Mouse (Mus musculus): ENCODE measurements around the gene Olfr718-ps1. TPM values are rescaled to one million over a fixed set of nuclear protein-coding genes. Genes with fewer than 3 reads are reported as not detected.
"Not testable (repeated sequence)": the region's sequence is repeated elsewhere in the genome, so short reads cannot be mapped to it uniquely, and the experiment has no call there.

Olfr718-ps1 gene
- polyA plus RNA-seq, 1 experiment from 2014 or later = not detected

DNA sequence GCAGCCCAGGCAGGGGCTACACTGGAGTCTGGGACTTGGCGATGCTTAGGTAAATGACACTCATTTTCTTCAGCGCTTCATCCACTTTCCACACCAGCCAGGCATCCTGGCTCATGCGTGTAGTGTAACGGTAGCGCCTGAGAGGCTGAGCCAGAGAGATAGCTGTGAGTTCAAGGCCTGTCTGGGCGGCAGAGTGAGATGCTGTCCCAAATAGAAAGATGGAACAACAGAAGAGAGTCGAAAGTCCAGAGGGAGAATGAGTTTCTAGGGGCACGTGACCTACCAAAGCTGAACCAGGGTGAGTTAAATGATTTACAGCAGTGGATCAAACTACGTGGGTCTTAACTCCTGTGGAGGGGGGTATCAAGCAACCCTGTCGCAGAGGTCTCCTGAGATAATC, 6.4 kb upstream of the Olfr718-ps1 start:
- Histone ChIP-seq H3K27ac (replicated peaks) (no peak overlapping the region), H3K9me3 (no peaks in the 10 kb centered on the region; the same call in 1 of the 2 replicates), H3K36me3 (no peaks in the 10 kb centered on the region), H3K4me2 (replicated peaks) (no peak overlapping the region), H3K4me1 (no peaks in the 10 kb centered on the region), H3K9ac (replicated peaks) (no peak overlapping the region), H3K4me3 (no peak overlapping the region), H3K27me3 (peaks cover 30% of the 10 kb centered on the region)
- 93% methylated on average over 10 of the region's 10 CpGs for WGBS
- ATAC-seq (replicated peaks) = no peak

DNA sequence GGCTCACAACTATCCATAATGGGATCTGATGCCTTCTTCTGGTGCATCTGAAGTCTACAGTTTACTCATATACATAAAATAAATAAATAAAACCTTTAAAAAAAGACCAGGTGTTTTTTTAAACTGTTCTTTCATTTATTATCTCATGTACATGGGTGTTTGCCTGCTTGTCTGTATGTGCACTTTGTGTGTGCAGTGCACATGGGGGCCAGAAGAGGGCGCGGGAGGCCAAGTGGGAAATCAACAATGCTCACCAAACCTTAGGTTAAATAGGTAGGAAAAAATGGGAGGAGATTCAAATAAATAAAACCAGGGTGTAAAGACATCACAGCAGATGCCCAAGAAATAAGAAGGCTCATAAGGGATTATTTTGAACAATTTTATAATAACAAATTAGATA, 2.7 kb upstream of the Olfr718-ps1 start:
- H3K9me3 ChIP-seq = no peaks in the 10 kb centered on the region; the same call in 1 of the 2 replicates
- H3K27ac ChIP-seq (replicated peaks) = no peak overlapping the region
- no peak overlapping the region for H3K9ac ChIP-seq (replicated peaks)
- 89% methylated on average over 2 of the region's 2 CpGs for WGBS
- no peak overlapping the region for H3K4me3 ChIP-seq
- H3K27me3 ChIP-seq = no peaks in the 10 kb centered on the region
- no peaks in the 10 kb centered on the region for H3K4me1 ChIP-seq
- no peaks in the 10 kb centered on the region for H3K36me3 ChIP-seq
- no peak overlapping the region for H3K4me2 ChIP-seq (replicated peaks)
- no peak for ATAC-seq (replicated peaks)

DNA sequence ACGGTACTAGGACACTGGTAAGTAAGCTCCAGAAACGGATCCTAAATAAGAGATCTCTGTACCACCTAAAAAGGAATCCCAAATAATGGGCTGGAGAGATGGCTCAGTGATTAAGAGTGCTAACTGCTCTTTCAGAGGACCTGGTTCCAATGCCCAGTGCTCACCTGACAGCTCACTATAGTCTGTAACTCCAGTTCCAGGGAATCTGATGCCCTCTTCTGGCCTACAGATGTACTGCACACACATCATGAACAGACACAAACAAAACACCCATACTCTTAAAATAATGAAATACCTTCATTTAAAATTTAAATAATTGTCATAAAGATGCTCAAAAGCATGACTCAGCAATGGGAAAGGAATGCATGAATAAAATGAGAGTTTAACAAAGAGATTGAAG, 2.2 kb upstream of the Olfr718-ps1 start:
- no peaks in the 10 kb centered on the region for H3K36me3 ChIP-seq
- H3K27ac ChIP-seq (replicated peaks) = no peak overlapping the region
- WGBS = 95% methylated on average over 2 of the region's 2 CpGs
- H3K4me2 ChIP-seq (replicated peaks) = no peak overlapping the region
- ATAC-seq (replicated peaks) = no peak
- H3K4me1 ChIP-seq = no peaks in the 10 kb centered on the region
- no peaks in the 10 kb centered on the region; the same call in 1 of the 2 replicates for H3K9me3 ChIP-seq
- no peaks in the 10 kb centered on the region for H3K27me3 ChIP-seq
- H3K9ac ChIP-seq (replicated peaks) = no peak overlapping the region
- no peak overlapping the region for H3K4me3 ChIP-seq

DNA sequence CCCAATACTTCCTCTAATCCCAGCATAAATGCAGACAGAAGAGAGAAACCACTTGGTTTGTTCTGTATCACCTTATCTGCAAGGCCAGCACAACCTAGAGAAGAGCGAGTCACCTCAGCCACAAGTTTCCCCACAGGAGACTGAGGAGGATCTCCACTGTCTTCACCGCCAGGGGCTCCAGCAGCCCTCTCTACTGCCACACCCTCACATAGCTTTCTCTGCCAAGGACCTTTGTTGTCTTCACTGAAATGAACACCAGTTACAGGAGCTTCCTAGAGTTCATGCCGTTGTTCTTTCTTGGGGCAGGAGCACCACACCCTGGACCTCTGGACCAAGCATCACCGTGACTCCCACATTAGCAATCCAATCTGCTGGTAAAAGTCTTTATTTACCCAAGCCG, 1.3 kb upstream of the Olfr718-ps1 start:
- no peaks in the 10 kb centered on the region for H3K27me3 ChIP-seq
- WGBS = 89% methylated on average over 5 of the region's 5 CpGs
- no peaks in the 10 kb centered on the region for H3K36me3 ChIP-seq
- H3K9me3 ChIP-seq = no peaks in the 10 kb centered on the region; the same call in 1 of the 2 replicates
- H3K9ac ChIP-seq (replicated peaks) = no peak overlapping the region
- H3K4me3 ChIP-seq = no peak overlapping the region
- ATAC-seq (replicated peaks) = no peak
- no peak overlapping the region for H3K4me2 ChIP-seq (replicated peaks)
- no peaks in the 10 kb centered on the region for H3K4me1 ChIP-seq
- no peak overlapping the region for H3K27ac ChIP-seq (replicated peaks)

DNA sequence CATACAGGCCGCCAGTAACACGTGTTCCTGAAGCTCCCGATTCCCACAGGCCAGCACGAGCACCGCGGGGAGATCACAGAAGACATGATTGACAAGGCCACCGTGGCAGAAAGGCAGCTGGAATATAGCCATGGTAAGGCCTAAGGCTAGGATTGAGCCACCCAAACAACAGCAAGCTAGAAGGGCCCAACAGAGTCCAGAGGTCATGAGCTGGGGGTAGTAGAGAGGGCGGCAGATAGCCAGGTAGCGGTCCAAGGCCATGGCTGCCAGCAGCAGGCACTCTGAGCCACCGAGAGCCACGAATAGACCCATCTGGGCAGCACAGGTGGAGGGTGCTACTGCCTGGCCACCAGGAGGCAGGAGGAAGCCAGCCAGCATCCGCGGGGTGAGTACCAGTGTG, 9.8 kb downstream of the Olfr718-ps1 start:
- WGBS = 88% methylated on average over 13 of the region's 13 CpGs
- Histone ChIP-seq H3K27me3 (no peaks in the 10 kb centered on the region), H3K4me2 (replicated peaks) (no peak overlapping the region)

DNA sequence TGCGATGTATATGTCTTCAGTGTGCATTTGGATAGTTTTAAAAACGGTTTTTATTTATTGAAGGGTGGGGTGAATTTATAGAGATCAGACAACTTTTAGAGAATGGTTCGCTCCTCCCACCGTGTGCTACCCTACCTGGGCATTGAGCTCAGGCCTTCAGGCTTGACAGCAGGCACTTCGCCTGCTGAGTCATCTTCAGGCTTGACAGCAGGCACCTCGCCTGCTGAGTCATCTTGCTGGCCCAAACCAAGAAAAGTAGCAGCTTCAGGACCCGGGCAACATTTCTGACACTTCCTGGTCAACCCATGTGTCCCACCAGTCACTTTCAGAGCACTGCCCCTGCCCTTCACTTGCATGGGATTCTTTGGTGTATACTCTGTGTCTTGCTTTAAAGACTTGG, 12.3 kb downstream of the Olfr718-ps1 start:
- no peaks in the 10 kb centered on the region for H3K36me3 ChIP-seq
- no peak overlapping the region for H3K27ac ChIP-seq (replicated peaks)
- no peak overlapping the region for H3K4me2 ChIP-seq (replicated peaks)
- H3K9me3 ChIP-seq = no peaks in the 10 kb centered on the region
- H3K4me1 ChIP-seq = no peaks in the 10 kb centered on the region
- H3K9ac ChIP-seq (replicated peaks) = no peak overlapping the region
- H3K27me3 ChIP-seq = no peaks in the 10 kb centered on the region
- H3K4me3 ChIP-seq = no peak overlapping the region
- ATAC-seq (replicated peaks) = no peak
- 93% methylated on average over 7 of the region's 7 CpGs for WGBS

More for the DNA sequence above, 9.8 kb downstream of the Olfr718-ps1 start:
- H3K27ac ChIP-seq (replicated peaks) = no peak overlapping the region
- no peak overlapping the region for H3K9ac ChIP-seq (replicated peaks)
- H3K36me3 ChIP-seq = no peaks in the 10 kb centered on the region
- H3K4me3 ChIP-seq = no peak overlapping the region
- H3K9me3 ChIP-seq = no peaks in the 10 kb centered on the region
- no peaks in the 10 kb centered on the region for H3K4me1 ChIP-seq
- ATAC-seq (replicated peaks) = no peak

DNA sequence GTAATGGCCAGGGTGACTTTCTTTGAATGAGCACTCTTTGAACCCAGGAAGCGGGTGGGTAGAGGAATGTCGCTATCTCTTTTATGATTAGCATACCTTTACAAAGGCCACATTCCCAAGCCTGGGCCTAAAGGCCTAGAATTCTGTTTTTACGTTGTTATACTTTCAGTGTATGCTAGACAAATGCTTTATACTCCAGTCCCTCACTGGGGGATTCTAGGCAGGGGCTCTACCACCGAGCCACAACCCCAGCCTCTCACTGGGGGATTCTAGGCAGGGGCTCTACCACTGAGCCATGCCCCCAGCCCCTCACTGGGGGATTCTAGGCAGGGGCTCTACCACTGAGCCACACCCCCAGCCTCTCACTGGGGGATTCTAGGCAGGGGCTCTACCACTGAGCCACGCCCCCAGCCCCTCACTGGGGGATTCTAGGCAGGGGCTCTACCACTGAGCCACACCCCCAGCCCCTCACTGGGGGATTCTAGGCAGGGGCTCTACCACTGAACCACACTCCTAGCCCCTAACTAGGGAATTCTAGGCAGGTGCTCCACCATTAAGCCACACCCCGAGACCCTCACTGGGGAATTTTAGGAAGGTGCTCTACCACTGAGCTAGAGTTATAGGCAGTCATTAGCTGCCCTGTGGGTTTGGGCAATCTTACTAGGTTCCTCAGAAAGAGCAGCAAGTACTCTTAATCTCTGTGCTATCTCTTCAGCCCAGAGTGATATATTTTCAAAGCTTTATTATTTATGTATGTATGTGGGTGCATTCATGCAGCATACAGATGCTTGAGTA, 13.0 kb downstream of the Olfr718-ps1 start:
- H3K36me3 ChIP-seq; H3K4me2 ChIP-seq (replicated peaks); H3K9me3 ChIP-seq; ATAC-seq (replicated peaks); H3K4me1 ChIP-seq; H3K27me3 ChIP-seq; H3K9ac ChIP-seq (replicated peaks); H3K4me3 ChIP-seq; H3K27ac ChIP-seq (replicated peaks): not testable (repeated sequence)
- WGBS = 80% methylated on average over 5 of the region's 6 CpGs

DNA sequence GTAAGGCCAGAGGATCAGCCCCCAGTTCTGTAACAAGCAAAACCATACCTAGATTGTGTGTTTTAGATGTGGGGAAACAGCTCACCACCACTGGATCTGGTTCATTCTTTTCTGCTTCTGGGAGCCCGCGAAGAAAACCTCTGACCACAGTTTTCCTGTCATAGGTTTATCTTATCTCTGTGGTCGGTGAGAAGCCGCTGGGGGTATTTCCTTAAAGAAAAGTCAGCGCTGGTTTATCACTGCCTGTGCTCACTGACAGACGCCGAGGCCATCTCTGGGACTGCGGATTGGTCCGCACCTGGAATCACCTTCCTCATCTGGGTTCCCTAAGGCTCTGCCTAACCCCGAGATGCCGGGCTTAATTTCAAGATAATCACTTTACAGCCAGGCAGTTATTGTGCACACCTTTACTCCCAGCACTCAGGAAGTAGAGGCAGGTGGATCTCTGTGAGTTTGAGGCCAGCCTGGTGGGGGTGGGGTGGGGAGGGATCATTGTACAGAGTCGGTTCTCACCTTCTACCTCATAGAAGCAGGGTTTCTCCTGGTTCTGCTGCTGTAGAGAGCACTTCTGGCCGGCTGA, 14.4 kb downstream of the Olfr718-ps1 start:
- no peak for ATAC-seq (replicated peaks)
- no peaks in the 10 kb centered on the region for H3K4me1 ChIP-seq
- 90% methylated on average over 13 of the region's 13 CpGs for WGBS

DNA sequence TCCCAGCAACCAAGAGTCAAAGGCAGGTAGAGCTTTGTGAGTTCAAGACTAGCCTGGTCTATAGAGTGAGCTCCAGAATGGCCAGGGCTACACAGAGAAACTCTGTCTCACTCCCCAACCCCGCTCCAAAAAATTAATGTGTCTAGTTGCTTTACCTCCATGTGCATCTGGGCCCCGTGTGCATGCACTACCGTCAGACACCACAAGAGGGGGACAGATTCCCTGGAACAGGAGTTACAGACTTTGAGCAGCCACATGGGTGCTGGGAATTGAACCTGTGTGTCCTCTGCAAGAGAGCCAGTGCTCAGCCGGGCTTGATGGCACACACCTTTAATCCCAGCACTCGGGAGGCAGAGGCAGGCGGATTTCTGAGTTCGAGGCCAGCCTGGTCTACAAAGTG, 17.0 kb downstream of the Olfr718-ps1 start:
- 85% methylated on average over 7 of the region's 7 CpGs for WGBS
- no peak overlapping the region for H3K9ac ChIP-seq (replicated peaks)
- H3K4me1 ChIP-seq = peaks cover 3% of the 10 kb centered on the region; the same call in 1 of the 2 replicates
- H3K4me2 ChIP-seq (replicated peaks) = no peak overlapping the region
- H3K27me3 ChIP-seq = no peaks in the 10 kb centered on the region
- H3K27ac ChIP-seq (replicated peaks) = no peak overlapping the region
- H3K9me3 ChIP-seq = no peaks in the 10 kb centered on the region
- ATAC-seq (replicated peaks) = no peak
- H3K36me3 ChIP-seq = no peaks in the 10 kb centered on the region
- H3K4me3 ChIP-seq = no peak overlapping the region

More for the DNA sequence above, 14.4 kb downstream of the Olfr718-ps1 start:
- Histone ChIP-seq H3K4me2 (replicated peaks) (no peak overlapping the region), H3K4me3 (no peak overlapping the region), H3K27ac (replicated peaks) (no peak overlapping the region), H3K9me3 (no peaks in the 10 kb centered on the region), H3K27me3 (no peaks in the 10 kb centered on the region), H3K36me3 (no peaks in the 10 kb centered on the region), H3K9ac (replicated peaks) (no peak overlapping the region)

DNA sequence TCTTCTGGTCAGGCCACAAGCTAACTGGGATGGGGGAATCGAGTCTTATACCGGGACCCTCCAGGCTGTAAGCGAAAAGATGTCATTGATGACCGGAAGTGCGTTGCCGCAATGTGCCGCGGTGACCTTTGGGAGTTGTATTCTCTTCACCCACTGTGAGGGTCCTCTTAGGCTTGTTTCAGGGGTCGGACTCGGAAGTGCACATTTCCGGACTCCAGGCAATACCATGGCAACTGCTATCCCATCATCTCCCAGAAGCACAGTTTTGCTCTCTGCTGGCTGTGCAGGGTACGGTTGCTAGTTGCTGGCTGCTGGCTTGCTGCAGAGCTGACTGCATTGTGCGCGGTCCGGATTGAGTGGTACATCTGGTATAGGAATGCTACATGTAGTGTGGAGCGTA, 18.3 kb downstream of the Olfr718-ps1 start:
- no peak for ATAC-seq (replicated peaks)
- Histone ChIP-seq H3K4me1 (peaks cover 4% of the 10 kb centered on the region; the same call in 1 of the 2 replicates), H3K9me3 (no peaks in the 10 kb centered on the region), H3K27me3 (no peaks in the 10 kb centered on the region), H3K4me3 (no peak overlapping the region), H3K9ac (replicated peaks) (no peak overlapping the region), H3K4me2 (replicated peaks) (no peak overlapping the region), H3K27ac (replicated peaks) (no peak overlapping the region), H3K36me3 (no peaks in the 10 kb centered on the region)
- WGBS = 90% methylated on average over 16 of the region's 16 CpGs

DNA sequence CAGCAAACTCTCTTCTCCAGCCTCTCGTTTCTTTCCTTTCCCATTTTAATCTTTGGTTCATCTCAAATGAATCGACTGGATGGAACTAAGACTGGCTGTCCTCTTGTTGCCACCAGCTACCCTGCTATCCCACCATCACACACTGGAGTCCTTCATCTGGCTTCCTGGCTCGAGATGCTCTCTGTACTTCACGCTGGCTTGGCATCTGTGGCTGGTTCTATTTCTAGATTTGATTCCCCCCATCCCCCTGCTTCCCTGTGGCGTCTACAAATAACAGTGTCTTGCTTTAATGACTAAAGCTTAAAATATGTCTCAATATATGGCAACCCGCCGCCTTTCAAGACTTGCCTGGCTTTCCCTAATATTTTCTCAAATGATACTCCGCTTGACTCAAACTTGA, 19.5 kb downstream of the Olfr718-ps1 start:
- H3K4me2 ChIP-seq (replicated peaks) = no peak overlapping the region
- H3K9me3 ChIP-seq = no peaks in the 10 kb centered on the region
- H3K27me3 ChIP-seq = no peaks in the 10 kb centered on the region
- no peak overlapping the region for H3K9ac ChIP-seq (replicated peaks)
- no peak overlapping the region for H3K4me3 ChIP-seq
- H3K27ac ChIP-seq (replicated peaks) = no peak overlapping the region
- no peaks in the 10 kb centered on the region for H3K36me3 ChIP-seq
- peaks cover 4% of the 10 kb centered on the region; the same call in 1 of the 2 replicates for H3K4me1 ChIP-seq
- no peak for ATAC-seq (replicated peaks)
- 75% methylated on average over 8 of the region's 8 CpGs for WGBS

DNA sequence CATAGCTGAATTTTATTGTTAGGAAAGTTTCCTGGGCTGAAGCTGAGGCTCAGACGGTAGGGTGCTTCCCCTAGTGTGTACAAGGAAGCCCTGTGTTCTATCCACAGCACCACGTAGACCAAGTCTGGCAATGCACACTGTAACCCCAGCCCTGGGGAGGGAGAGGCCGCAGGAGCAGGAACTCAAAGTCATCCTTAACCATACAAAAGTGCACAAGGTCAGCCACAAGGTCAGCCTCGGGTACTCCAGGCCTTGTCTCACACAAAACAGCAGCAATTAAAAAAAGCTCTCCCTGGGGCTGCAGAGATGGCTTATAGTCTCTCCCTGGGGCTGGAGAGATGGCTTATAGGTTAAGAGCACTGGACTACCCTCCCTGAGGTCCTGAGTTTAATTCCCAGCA, 20.5 kb downstream of the Olfr718-ps1 start:
- WGBS = 77% methylated on average over 4 of the region's 4 CpGs
- Histone ChIP-seq H3K27ac (replicated peaks) (no peak overlapping the region), H3K4me2 (replicated peaks) (no peak overlapping the region), H3K36me3 (no peaks in the 10 kb centered on the region), H3K27me3 (no peaks in the 10 kb centered on the region), H3K9me3 (no peaks in the 10 kb centered on the region), H3K4me3 (no peak overlapping the region), H3K4me1 (peaks cover 4% of the 10 kb centered on the region; the same call in 1 of the 2 replicates), H3K9ac (replicated peaks) (no peak overlapping the region)
- no peak for ATAC-seq (replicated peaks)

All from forebrain, embryonic 15.5 days (tissue).